Mouse (Mus musculus): ENCODE results near the gene Galnt17. TPM values are rescaled to one million over a fixed set of nuclear protein-coding genes. Genes with fewer than 3 reads are reported as not detected.

Gene Galnt17
- total RNA-seq, 2 experiments from 2014 or later: 3.3 to 9.2 TPM

- no peak for DNase-seq (ENCODE audit: low spot score)
Observed at GRCm38 (mm10) chr5:130848562-130848961, 459.7 kb downstream of the Galnt17 start.

GRCm38 (mm10) chr5:130825797-130826196 is 482.5 kb downstream of the Galnt17 start:
- no peak for DNase-seq (ENCODE audit: low spot score)
